Mouse (Mus musculus) hindbrain, embryonic 10.5 days (tissue): ENCODE measurements around the gene Ssr2. TPM values are rescaled to one million over a fixed set of nuclear protein-coding genes. Genes with fewer than 3 reads are reported as not detected.
"Not testable (repeated sequence)": the region's sequence is repeated elsewhere in the genome, so short reads cannot be mapped to it uniquely, and the experiment has no call there.

Source experiments
- DNase-seq: peaks from one replicate; pipeline ENCODE4 v3.0.0-alpha.2; 2017; ENCODE audit warnings: low spot score
- H3K27ac ChIP-seq: fragments of 300-500 bp; sonication (generic); 2 replicates; pipeline ENCODE4 v1.5.1; 2016; ENCODE audit warnings: mild to moderate bottlenecking, moderate library complexity
- H3K27me3 ChIP-seq: fragments of 300-500 bp; sonication (generic); 2 replicates; pipeline ENCODE4 v1.6.1; 2016; ENCODE audit warnings: mild to moderate bottlenecking; ENCODE audit not compliant: poor library complexity, insufficient read depth, severe bottlenecking
- H3K36me3 ChIP-seq: fragments of 300-500 bp; sonication (generic); 2 replicates; pipeline ENCODE4 v1.6.1; 2016; ENCODE audit warnings: mild to moderate bottlenecking, moderate library complexity
- H3K4me1 ChIP-seq: fragments of 300-500 bp; sonication (generic); replicated peaks from 2 replicates; pipeline ENCODE4 v1.6.1; 2016; ENCODE audit warnings: mild to moderate bottlenecking
- H3K4me3 ChIP-seq: fragments of 300-500 bp; sonication (generic); 2 replicates; pipeline ENCODE4 v1.5.1; 2016; ENCODE audit warnings: mild to moderate bottlenecking, moderate library complexity
- H3K9me3 ChIP-seq: fragments of 300-500 bp; sonication (generic); 2 replicates; pipeline ENCODE4 v1.6.1; 2016; ENCODE audit warnings: mild to moderate bottlenecking, moderate library complexity
- WGBS: fragments of 180-500 bp; shearing (Covaris S2); methylation state at CpG from one replicate; pipeline ENCODE4 v1.1.7; 2016; 5-methylcytosine and 5-hydroxymethylcytosine counted together
- polyA plus RNA-seq: library from polyadenylated mRNA; unstranded; fragments of >200 nt; fragmentation: Nextera tagmentation; extraction: Ambion mirVana; gene quantifications from 2 replicates; pipeline ENCODE4 v1.2.1, GENCODE M21; 2016

Ssr2 gene
- polyA plus RNA-seq, 1 experiment from 2014 or later, result 207 TPM

GRCm38 (mm10) chr3:88577846-88578245 lies 2.2 kb downstream of the Ssr2 start:
- Histone ChIP-seq H3K36me3 (peaks cover 21% of the 10 kb centered on the region), H3K4me1 (peaks cover 18% of the 10 kb centered on the region)
- not testable (repeated sequence) for DNase-seq, H3K9me3 ChIP-seq, H3K27me3 ChIP-seq, H3K27ac ChIP-seq, H3K4me3 ChIP-seq
- WGBS, result 90% methylated on average over 5 of the region's 5 CpGs

GRCm38 (mm10) chr3:88578498-88579424 lies 3.1 kb downstream of the Ssr2 start:
- H3K9me3 ChIP-seq, result no peaks in the 10 kb centered on the region
- peak overlapping the region; percentile 88 for H3K27ac ChIP-seq
- H3K4me1 ChIP-seq, result peaks cover 18% of the 10 kb centered on the region
- H3K27me3 ChIP-seq, result no peaks in the 10 kb centered on the region
- no peak for DNase-seq
- peak overlapping the region; percentile 91 for H3K4me3 ChIP-seq
- WGBS, result 58% methylated on average over 8 of the region's 8 CpGs
- H3K36me3 ChIP-seq, result peaks cover 31% of the 10 kb centered on the region

GRCm38 (mm10) chr3:88579454-88580117 lies 3.9 kb downstream of the Ssr2 start:
- H3K4me3 ChIP-seq, result peak overlapping the region; percentile 91
- no peaks in the 10 kb centered on the region for H3K9me3 ChIP-seq
- peak overlapping the region; percentile 88 for H3K27ac ChIP-seq
- 1% methylated on average over 34 of the region's 34 CpGs for WGBS
- peaks cover 18% of the 10 kb centered on the region for H3K4me1 ChIP-seq
- DNase-seq, result peak; percentile 80
- H3K27me3 ChIP-seq, result no peaks in the 10 kb centered on the region
- H3K36me3 ChIP-seq, result peaks cover 39% of the 10 kb centered on the region

- no peak for DNase-seq
- Histone ChIP-seq H3K4me3 (no peak overlapping the region), H3K27me3 (no peaks in the 10 kb centered on the region), H3K36me3 (peaks cover 86% of the 10 kb centered on the region), H3K27ac (no peak overlapping the region), H3K4me1 (peaks cover 10% of the 10 kb centered on the region), H3K9me3 (no peaks in the 10 kb centered on the region)
- WGBS, result 95% methylated on average over 6 of the region's 6 CpGs
These were observed 10.1 kb downstream of the Ssr2 start for GRCm38 (mm10) chr3:88585769-88586168.

GRCm38 (mm10) chr3:88586640-88587039 lies 11.0 kb downstream of the Ssr2 start:
- Histone ChIP-seq H3K4me1 (peaks cover 15% of the 10 kb centered on the region), H3K36me3 (peaks cover 77% of the 10 kb centered on the region), H3K4me3 (no peak overlapping the region), H3K27me3 (no peaks in the 10 kb centered on the region), H3K27ac (no peak overlapping the region), H3K9me3 (no peaks in the 10 kb centered on the region)
- no peak for DNase-seq
- WGBS, result 94% methylated on average over 5 of the region's 5 CpGs

GRCm38 (mm10) chr3:88590246-88590645 lies 14.6 kb downstream of the Ssr2 start:
- 18% methylated on average over 5 of the region's 5 CpGs for WGBS
- H3K9me3 ChIP-seq, result no peaks in the 10 kb centered on the region
- H3K27me3 ChIP-seq, result no peaks in the 10 kb centered on the region
- peak overlapping the region; percentile 74 for H3K27ac ChIP-seq
- peaks cover 30% of the 10 kb centered on the region for H3K4me1 ChIP-seq
- H3K4me3 ChIP-seq, result no peak overlapping the region
- DNase-seq, result no peak
- peaks cover 43% of the 10 kb centered on the region for H3K36me3 ChIP-seq

GRCm38 (mm10) chr3:88591044-88591443 lies 15.4 kb downstream of the Ssr2 start:
- Histone ChIP-seq H3K4me1 (peaks cover 30% of the 10 kb centered on the region), H3K27ac (peak overlapping the region; percentile 77; the same call in 1 of the 2 replicates), H3K36me3 (peaks cover 35% of the 10 kb centered on the region), H3K27me3 (no peaks in the 10 kb centered on the region), H3K4me3 (no peak overlapping the region; the same call in 1 of the 2 replicates), H3K9me3 (no peaks in the 10 kb centered on the region)
- no peak for DNase-seq
- 54% methylated on average over 3 of the region's 3 CpGs for WGBS

- Histone ChIP-seq H3K4me3 (no peak overlapping the region), H3K27ac (peak overlapping the region; percentile 77; the same call in 1 of the 2 replicates), H3K36me3 (peaks cover 24% of the 10 kb centered on the region), H3K9me3 (no peaks in the 10 kb centered on the region), H3K27me3 (no peaks in the 10 kb centered on the region), H3K4me1 (peaks cover 30% of the 10 kb centered on the region)
- 38% methylated on average over 9 of the region's 9 CpGs for WGBS
- DNase-seq, result peak; percentile 35
These were observed 16.5 kb downstream of the Ssr2 start for GRCm38 (mm10) chr3:88591950-88592731.

GRCm38 (mm10) chr3:88592942-88593576 lies 17.4 kb downstream of the Ssr2 start:
- Histone ChIP-seq H3K9me3 (no peaks in the 10 kb centered on the region), H3K4me1 (peaks cover 30% of the 10 kb centered on the region), H3K27me3 (no peaks in the 10 kb centered on the region), H3K36me3 (peaks cover 15% of the 10 kb centered on the region), H3K27ac (no peak overlapping the region), H3K4me3 (no peak overlapping the region)
- DNase-seq, result no peak
- WGBS, result 77% methylated on average over 10 of the region's 10 CpGs

- 70% methylated on average over 10 of the region's 10 CpGs for WGBS
- Histone ChIP-seq H3K27ac (no peak overlapping the region), H3K4me3 (no peak overlapping the region), H3K27me3 (no peaks in the 10 kb centered on the region), H3K9me3 (no peaks in the 10 kb centered on the region), H3K4me1 (peaks cover 30% of the 10 kb centered on the region), H3K36me3 (peaks cover 6% of the 10 kb centered on the region; the same call in 1 of the 2 replicates)
- DNase-seq, result no peak
These were observed 18.4 kb downstream of the Ssr2 start for GRCm38 (mm10) chr3:88593893-88594580.

- not testable (repeated sequence) for H3K27ac ChIP-seq, H3K36me3 ChIP-seq, H3K27me3 ChIP-seq, DNase-seq, H3K4me3 ChIP-seq, H3K9me3 ChIP-seq
- 79% methylated on average over 4 of the region's 4 CpGs for WGBS
- peaks cover 16% of the 10 kb centered on the region for H3K4me1 ChIP-seq
These were observed 20.9 kb downstream of the Ssr2 start for GRCm38 (mm10) chr3:88596547-88596946.

- H3K4me1 ChIP-seq, result peaks cover 14% of the 10 kb centered on the region
- H3K4me3 ChIP-seq, result no peak overlapping the region
- 82% methylated on average over 4 of the region's 4 CpGs for WGBS
These were observed 26.8 kb downstream of the Ssr2 start for GRCm38 (mm10) chr3:88602466-88602865.

More at GRCm38 (mm10) chr3:88602466-88602865, 26.8 kb downstream of the Ssr2 start:
- DNase-seq, result no peak
- Histone ChIP-seq H3K27me3 (no peaks in the 10 kb centered on the region), H3K36me3 (no peaks in the 10 kb centered on the region), H3K27ac (no peak overlapping the region), H3K9me3 (no peaks in the 10 kb centered on the region)
